7 mouse cellular contexts compared by ENCODE assay signal in the genomic region with DNA sequence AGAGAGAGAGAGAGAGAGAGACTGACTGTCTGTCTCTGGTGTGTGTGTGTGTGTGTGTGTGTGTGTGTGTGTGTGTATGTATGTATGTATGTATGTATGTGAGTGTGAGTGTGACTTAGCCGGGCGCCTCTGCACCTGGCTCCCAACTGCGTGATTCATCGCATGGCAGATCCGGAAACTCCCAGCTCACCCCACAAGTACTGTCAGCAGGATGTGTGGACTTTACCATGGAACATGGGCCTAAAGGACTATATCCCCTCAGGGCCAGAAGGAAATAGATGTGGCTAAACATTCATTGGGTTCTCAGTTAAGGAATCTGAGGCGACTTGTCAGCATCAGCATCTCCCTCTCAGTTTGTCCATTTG. TPM values are rescaled to one million over a fixed set of nuclear protein-coding genes. Genes with fewer than 3 reads are reported as not detected.
DNase-seq lines count a peak whose midpoint lies in the region; ATAC-seq and TF ChIP-seq lines count a peak whose summit lies in the region.

No protein-coding gene starts in this region.

- peak overlapping the region; percentile 81 for H3K4me3 ChIP-seq in neural tube, embryonic 11.5 days (ENCODE audit: low read depth, low read length)
- peak overlapping the region; percentile 86 for H3K4me3 ChIP-seq in bone marrow macrophage, adult 2 months (ENCODE audit: insufficient read depth, low read length)
- peak overlapping the region; percentile 80 for H3K4me3 ChIP-seq in hindbrain, embryonic 10.5 days
- H3K4me3 ChIP-seq in liver, embryonic 15.5 days (replicated peaks), result peak overlapping the region; percentile 83

- 0 out of 2 replicates have a peak, but pooled peaks have one; percentile 5 for ATAC-seq in neural tube, embryonic 11.5 days (ENCODE audit: insufficient read depth, low FRiP score, low TSS enrichment)
- ATAC-seq in liver, embryonic 15.5 days (ENCODE audit: insufficient read depth), result no peak

- TF ChIP-seq CTCF in bone marrow macrophage, adult 2 months (IDR thresholded peaks at IDR 0.05; ENCODE audit: low read depth, low read length), result no peak

- 29% methylated on average over 6 of the region's 6 CpGs for WGBS in neural tube, embryonic 11.5 days
- 26% methylated on average over 6 of the region's 6 CpGs for WGBS in hindbrain, embryonic 10.5 days
- WGBS in liver, embryonic 15.5 days (ENCODE audit: insufficient replicate concordance), result 8% methylated on average over 6 of the region's 6 CpGs

- H3K9me3 ChIP-seq in neural tube, embryonic 11.5 days (ENCODE audit: control insufficient read depth, low read length), result no peaks in the 10 kb centered on the region
- no peaks in the 10 kb centered on the region for H3K9me3 ChIP-seq in hindbrain, embryonic 10.5 days
- H3K9me3 ChIP-seq in liver, embryonic 15.5 days (replicated peaks), result no peaks in the 10 kb centered on the region

- H3K27ac ChIP-seq in neural tube, embryonic 11.5 days (ENCODE audit: low read depth, low read length), result no peak overlapping the region
- H3K27ac ChIP-seq in bone marrow macrophage, adult 2 months (ENCODE audit: insufficient read depth, low read depth, low read length), result no peak overlapping the region
- H3K27ac ChIP-seq in hindbrain, embryonic 10.5 days, result peak overlapping the region; percentile 88
- no peak overlapping the region for H3K27ac ChIP-seq in liver, embryonic 15.5 days (replicated peaks)

- H3K9ac ChIP-seq in neural tube, embryonic 11.5 days (ENCODE audit: low read length), result peak overlapping the region; percentile 52
- H3K9ac ChIP-seq in liver, embryonic 15.5 days, result peak overlapping the region; percentile 67

- H3K4me2 ChIP-seq in neural tube, embryonic 11.5 days (ENCODE audit: low read depth), result peak overlapping the region; percentile 58
- H3K4me2 ChIP-seq in liver, embryonic 15.5 days, result peak overlapping the region; percentile 85

- DNase-seq in neural tube, embryonic 11.5 days (ENCODE audit: low spot score), result no peak
- DNase-seq in neural tube, embryonic 10.5 days (ENCODE audit: extremely low spot score, low spot score), result no peak
- DNase-seq in hindbrain, embryonic 10.5 days (ENCODE audit: low spot score), result no peak
- DNase-seq in thymus, postnatal 25 days, result peak; percentile 3
- no peak for DNase-seq in spleen, postnatal 36 days (ENCODE audit: low spot score in 2 of 2)

- H3K4me1 ChIP-seq in neural tube, embryonic 11.5 days (ENCODE audit: control insufficient read depth, insufficient read depth, low read length), result no peaks in the 10 kb centered on the region; the same call in 1 of the 2 replicates
- peaks cover 10% of the 10 kb centered on the region for H3K4me1 ChIP-seq in bone marrow macrophage, adult 2 months (ENCODE audit: control insufficient read depth, insufficient read depth, low read length)
- peaks cover 14% of the 10 kb centered on the region for H3K4me1 ChIP-seq in hindbrain, embryonic 10.5 days (replicated peaks)
- peaks cover 11% of the 10 kb centered on the region for H3K4me1 ChIP-seq in liver, embryonic 15.5 days (replicated peaks)

- TF ChIP-seq POLR2A in bone marrow macrophage, adult 2 months (IDR thresholded peaks at IDR 0.05; ENCODE audit: borderline replicate concordance, low read depth, low read length), result no peak

- 0 out of 2 replicates have a peak, but pooled peaks cover 2% of the 10 kb centered on the region for H3K36me3 ChIP-seq in neural tube, embryonic 11.5 days (ENCODE audit: control insufficient read depth, insufficient read depth, low read length)
- peaks cover 23% of the 10 kb centered on the region for H3K36me3 ChIP-seq in hindbrain, embryonic 10.5 days
- H3K36me3 ChIP-seq in liver, embryonic 15.5 days (replicated peaks), result peaks cover 3% of the 10 kb centered on the region; the same call in 1 of the 2 replicates

- H3K27me3 ChIP-seq in neural tube, embryonic 11.5 days (ENCODE audit: control insufficient read depth, insufficient read depth, low read length), result no peaks in the 10 kb centered on the region
- H3K27me3 ChIP-seq in hindbrain, embryonic 10.5 days (ENCODE audit: insufficient read depth, poor library complexity, severe bottlenecking), result no peaks in the 10 kb centered on the region
- H3K27me3 ChIP-seq in liver, embryonic 15.5 days, result no peaks in the 10 kb centered on the region

RNA-seq across cellular contexts. Expression of a gene that starts 0.6 kb away (rescaled TPM):
- polyA plus RNA-seq in neural tube, embryonic 11.5 days (2014; fragmentation: Nextera tagmentation; extraction: Ambion mirVana), result 19.4 and 20.9 TPM in 2 replicates
- 10.3 and 11.9 TPM in 2 replicates for polyA plus RNA-seq in bone marrow macrophage, adult 2 months (2012; ENCODE audit: insufficient read depth, insufficient read length, missing spikeins)
- 18.8 and 21.2 TPM in 2 replicates for polyA plus RNA-seq in hindbrain, embryonic 10.5 days (2016; fragmentation: Nextera tagmentation; extraction: Ambion mirVana)
- polyA plus RNA-seq in liver, embryonic 15.5 days (2015; fragmentation: Nextera tagmentation; extraction: Ambion mirVana), result 8.6 and 9.8 TPM in 2 replicates

RNA-seq across cellular contexts. Expression of a gene that starts 0.7 kb away (rescaled TPM):
- polyA plus RNA-seq in neural tube, embryonic 11.5 days (2014; fragmentation: Nextera tagmentation; extraction: Ambion mirVana), result 7.9 and 10.2 TPM in 2 replicates
- polyA plus RNA-seq in bone marrow macrophage, adult 2 months (2012; ENCODE audit: insufficient read depth, insufficient read length, missing spikeins), result 0.67 and 1.9 TPM in 2 replicates
- 7.4 and 12.9 TPM in 2 replicates for polyA plus RNA-seq in hindbrain, embryonic 10.5 days (2016; fragmentation: Nextera tagmentation; extraction: Ambion mirVana)
- 0.38 and 0.41 TPM in 2 replicates for polyA plus RNA-seq in liver, embryonic 15.5 days (2015; fragmentation: Nextera tagmentation; extraction: Ambion mirVana)
